Mouse (Mus musculus) gastrocnemius, adult 2 months (tissue): ENCODE measurements around the gene Dpp4. TPM values are rescaled to one million over a fixed set of nuclear protein-coding genes. Genes with fewer than 3 reads are reported as not detected.

ENCODE experiments used
- DNase-seq: peaks from one replicate; pipeline ENCODE4 v3.0.0; 2022
- H3K27ac ChIP-seq: fragments of 200-600 bp; 2 replicates; pipeline ENCODE4 v1.8.1; 2022; ENCODE audit warnings: mild to moderate bottlenecking
- H3K4me3 ChIP-seq: fragments of 200-600 bp; 2 replicates; pipeline ENCODE4 v1.8.1; 2022; ENCODE audit warnings: mild to moderate bottlenecking, moderate library complexity
- CTCF ChIP-seq: fragments of 200-600 bp; IDR thresholded peaks from 2 replicates; pipeline ENCODE4 v1.8.1; 2022; ENCODE audit warnings: antibody characterized with exemption, mild to moderate bottlenecking, moderate library complexity
- intact Hi-C: fragments of 180-260 bp; cut with DNase I; formaldehyde crosslinking; loops from one replicate; pipeline ENCODE4 v1.15.1; 2025
- total RNA-seq, 2 experiments: library from RNA; stranded (reverse); gene quantifications; 2 replicates each; pipeline ENCODE4 v1.2.3; 2021

The Dpp4 gene
- total RNA-seq, 2 experiments from 2014 or later: 4.6 to 5.2 TPM

- DNase-seq: no peak
- intact Hi-C loops: no loop called here
- H3K4me3 ChIP-seq: no peak overlapping the region
Measured at GRCm38 (mm10) chr2:62399832-62400231, 12.2 kb downstream of the Dpp4 start.

GRCm38 (mm10) chr2:62399361-62399760 lies 12.7 kb downstream of the Dpp4 start:
- peak overlapping the region; percentile 69 for H3K27ac ChIP-seq
- intact Hi-C loops: no loop called here
- TF ChIP-seq CTCF: no peak
- no peak overlapping the region for H3K4me3 ChIP-seq
- DNase-seq: no peak

More at GRCm38 (mm10) chr2:62399832-62400231, 12.2 kb downstream of the Dpp4 start:
- TF ChIP-seq CTCF: no peak
- H3K27ac ChIP-seq: peak overlapping the region; percentile 69

GRCm38 (mm10) chr2:62398115-62398875 lies 13.7 kb downstream of the Dpp4 start:
- intact Hi-C loops: no loop called here
- no peak for TF ChIP-seq CTCF
- H3K27ac ChIP-seq: peak overlapping the region; percentile 72

GRCm38 (mm10) chr2:62397661-62398060 lies 14.4 kb downstream of the Dpp4 start:
- DNase-seq: no peak
- Histone ChIP-seq H3K27ac (peak overlapping the region; percentile 72; the same call in 1 of the 2 replicates), H3K4me3 (no peak overlapping the region)
- no peak for TF ChIP-seq CTCF
- intact Hi-C loops: no loop called here

More at GRCm38 (mm10) chr2:62398115-62398875, 13.7 kb downstream of the Dpp4 start:
- DNase-seq: no peak
- no peak overlapping the region for H3K4me3 ChIP-seq

- no peak for DNase-seq
- intact Hi-C loops: no loop called here
- Histone ChIP-seq H3K27ac (no peak overlapping the region), H3K4me3 (no peak overlapping the region)
- no peak for TF ChIP-seq CTCF
Measured at GRCm38 (mm10) chr2:62396799-62397198, 15.2 kb downstream of the Dpp4 start.

- TF ChIP-seq CTCF: no peak
Measured at GRCm38 (mm10) chr2:62394800-62395199, 17.2 kb downstream of the Dpp4 start.

GRCm38 (mm10) chr2:62392098-62392497 lies 19.9 kb downstream of the Dpp4 start:
- DNase-seq: no peak
- Histone ChIP-seq H3K27ac (no peak overlapping the region), H3K4me3 (no peak overlapping the region)
- intact Hi-C loops: no loop called here
- no peak for TF ChIP-seq CTCF

More at GRCm38 (mm10) chr2:62394800-62395199, 17.2 kb downstream of the Dpp4 start:
- no peak for DNase-seq
- intact Hi-C loops: no loop called here
- Histone ChIP-seq H3K27ac (no peak overlapping the region), H3K4me3 (no peak overlapping the region)

- H3K4me3 ChIP-seq: no peak overlapping the region
- no peak overlapping the region for H3K27ac ChIP-seq
- DNase-seq: no peak
- TF ChIP-seq CTCF: no peak
- intact Hi-C loops: no loop called here
Measured at GRCm38 (mm10) chr2:62390961-62391461, 21.0 kb downstream of the Dpp4 start.

GRCm38 (mm10) chr2:62390305-62390704 lies 21.7 kb downstream of the Dpp4 start:
- Histone ChIP-seq H3K27ac (no peak overlapping the region), H3K4me3 (no peak overlapping the region)
- no peak for TF ChIP-seq CTCF
- intact Hi-C loops: no loop called here
- DNase-seq: no peak

GRCm38 (mm10) chr2:62388841-62389240 lies 23.2 kb downstream of the Dpp4 start:
- no peak for TF ChIP-seq CTCF

GRCm38 (mm10) chr2:62383196-62383595 lies 28.8 kb downstream of the Dpp4 start:
- intact Hi-C loops: no loop called here
- TF ChIP-seq CTCF: no peak
- Histone ChIP-seq H3K27ac (no peak overlapping the region), H3K4me3 (no peak overlapping the region)
- DNase-seq: no peak

More at GRCm38 (mm10) chr2:62388841-62389240, 23.2 kb downstream of the Dpp4 start:
- no peak for DNase-seq
- intact Hi-C loops: no loop called here
- no peak overlapping the region for H3K4me3 ChIP-seq
- H3K27ac ChIP-seq: no peak overlapping the region

- intact Hi-C loops: no loop called here
- Histone ChIP-seq H3K27ac (peak overlapping the region; percentile 17; the same call in 1 of the 2 replicates), H3K4me3 (no peak overlapping the region)
- no peak for DNase-seq
- TF ChIP-seq CTCF: no peak
Measured at GRCm38 (mm10) chr2:62382440-62382839, 29.6 kb downstream of the Dpp4 start.

GRCm38 (mm10) chr2:62381756-62382155 lies 30.3 kb downstream of the Dpp4 start:
- intact Hi-C loops: no loop called here
- peak; percentile 67 for DNase-seq
- Histone ChIP-seq H3K27ac (peak overlapping the region; percentile 66), H3K4me3 (peak overlapping the region; percentile 41)
- TF ChIP-seq CTCF: no peak
